Mouse (Mus musculus) ovary, adult 10 weeks (tissue): Measurements from ENCODE around the gene Msi1. TPM values are rescaled to one million over a fixed set of nuclear protein-coding genes. Genes with fewer than 3 reads are reported as not detected.

Experiments
- polyA plus RNA-seq: library from polyadenylated mRNA; stranded (reverse); fragments of 350-450 nt; fragmentation: Illumina TruSeq; extraction: RNeasy Lipid Tissue Mini Kit (QIAGEN cat#74804); gene quantifications from one replicate; pipeline ENCODE4 v1.2.3, GENCODE M21; 2014

Msi1 gene
- 5.6 TPM for polyA plus RNA-seq

DNA sequence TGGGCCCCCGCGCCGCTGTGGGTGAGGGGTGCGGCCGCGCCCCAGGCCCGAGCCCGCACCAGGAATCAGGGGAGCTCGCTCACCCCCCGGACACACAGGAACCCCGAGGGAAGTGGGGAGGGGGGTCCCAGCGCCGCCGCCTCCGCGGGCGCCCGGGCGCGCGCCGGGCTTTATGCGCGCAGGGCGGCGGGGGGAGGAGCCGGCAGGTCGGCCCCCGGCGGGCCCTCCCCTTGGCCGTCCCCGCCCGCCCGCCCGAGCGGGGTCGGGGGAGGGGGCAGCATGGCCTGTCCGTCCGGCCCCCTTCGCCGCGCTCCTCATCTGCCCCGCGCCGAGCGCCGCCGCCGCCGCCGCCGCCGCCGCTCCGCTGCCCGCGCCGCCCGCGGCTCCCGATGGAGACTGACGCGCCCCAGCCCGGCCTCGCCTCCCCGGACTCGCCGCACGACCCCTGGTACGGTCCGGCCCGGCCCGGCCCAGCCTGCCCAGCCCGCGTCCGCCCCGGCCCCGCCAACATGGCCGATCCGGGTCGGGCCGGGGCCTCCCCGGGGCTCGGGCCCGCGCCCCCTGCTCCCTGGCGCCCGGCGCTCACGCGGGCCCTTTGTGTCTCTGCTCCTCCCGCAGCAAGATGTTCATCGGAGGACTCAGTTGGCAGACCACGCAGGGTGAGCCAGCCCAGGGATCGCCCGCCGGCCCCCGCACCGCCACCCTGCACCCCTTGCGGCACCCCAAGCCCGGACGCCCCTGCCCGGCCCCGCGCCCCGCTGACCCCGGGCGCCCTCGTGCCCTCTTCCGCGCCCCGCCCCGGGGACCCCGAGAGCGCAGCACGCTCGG is at the start of gene Msi1:
TSS of gene Msi1 (plus strand) at position 241 of the 828 bp plus-strand sequence.

DNA sequence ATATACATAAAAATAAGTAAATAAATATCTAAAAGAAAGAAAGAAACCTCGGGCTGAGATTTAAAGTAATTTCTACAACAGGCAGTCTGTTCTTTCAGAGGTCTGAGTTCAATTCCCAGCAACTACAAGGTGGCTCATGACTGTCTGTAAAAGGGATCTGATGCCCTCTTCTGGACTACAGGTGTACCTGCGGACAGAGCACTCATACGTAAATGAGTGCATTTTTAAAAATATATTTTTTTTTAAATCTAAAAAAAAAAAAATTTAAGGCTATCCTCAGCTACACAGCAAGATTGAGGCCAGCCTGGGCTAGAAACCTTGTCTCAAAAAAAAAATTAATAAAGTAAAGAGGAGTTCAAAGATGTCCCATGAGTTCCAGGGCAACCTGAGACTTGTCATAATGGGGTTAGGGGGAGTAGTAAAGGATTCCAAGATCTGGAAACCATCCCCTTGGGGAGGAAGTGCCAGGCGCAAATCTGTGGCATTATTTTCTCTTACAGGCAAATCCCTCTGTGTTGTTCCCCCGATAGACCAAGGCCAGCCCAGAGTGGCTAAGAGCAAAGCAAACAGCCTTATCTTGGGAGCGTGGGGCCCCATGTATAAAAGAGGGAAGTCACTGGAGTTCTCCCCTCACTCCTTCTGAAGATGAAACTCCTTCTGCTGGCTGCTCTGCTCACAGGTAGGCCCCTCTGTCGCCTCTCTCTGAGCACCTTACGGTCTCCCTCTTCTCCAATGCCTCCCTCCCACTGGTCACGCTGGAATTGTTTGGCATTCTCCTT is 36.4 kb downstream of the Msi1 start, which contains the start of gene Pla2g1b:
TSS of gene Pla2g1b (plus strand) at position 621 of the 779 bp plus-strand sequence.

DNA sequence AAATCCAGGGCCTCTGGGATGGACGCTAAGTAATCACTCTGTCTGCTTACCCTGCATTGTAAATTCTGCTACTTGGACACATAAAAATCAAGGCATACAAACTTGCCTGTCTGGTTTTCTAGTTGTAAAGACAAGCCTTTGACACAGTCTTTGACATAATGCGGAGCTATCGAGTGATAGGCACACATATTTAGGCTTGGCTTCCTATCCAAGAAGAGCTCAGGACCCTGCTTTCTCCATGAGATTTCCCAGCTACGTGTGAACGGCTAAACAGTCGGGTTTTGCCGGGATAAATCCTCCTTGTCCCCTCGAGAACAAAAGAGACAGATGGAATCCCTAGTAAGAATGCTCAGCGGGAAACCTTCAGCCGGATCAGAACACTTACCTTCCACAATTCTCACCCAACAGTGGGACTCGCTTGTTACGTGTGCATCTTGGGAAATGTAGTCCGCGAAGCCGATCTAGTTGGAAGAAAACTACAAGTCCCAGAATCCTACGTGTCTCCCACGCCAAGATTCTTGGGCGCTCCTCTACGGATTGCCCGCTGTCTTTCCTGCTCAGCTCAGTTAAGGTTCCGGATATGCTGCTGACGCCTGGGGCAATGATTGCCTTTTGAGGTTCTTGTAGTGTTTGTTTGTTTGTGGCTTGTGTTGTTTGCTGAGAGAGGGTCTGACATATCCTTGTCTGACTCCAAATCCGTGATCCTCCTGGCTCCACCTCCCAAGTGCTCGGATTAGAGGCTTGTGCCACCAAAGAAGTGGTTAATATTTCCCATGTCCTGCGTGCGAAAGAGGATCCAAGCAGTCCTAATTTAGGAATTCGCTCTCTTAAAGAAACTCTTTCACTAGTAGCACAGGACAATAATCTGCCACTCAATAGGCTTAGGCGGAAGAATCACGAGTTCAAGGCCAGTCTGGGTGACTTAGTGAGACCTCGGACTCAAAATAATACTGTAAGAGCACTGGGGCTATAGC is 54.8 kb downstream of the Msi1 start, which contains the start of gene Sirt4:
TSS of gene Sirt4 (minus strand) at position 779 of the 974 bp plus-strand sequence.

Other genes starting within 250 kb of the Msi1 start
- gene Cabp1, start 235.2 kb upstream of the Msi1 start, polyA plus RNA-seq = 0.54 TPM
- gene Pop5, start 193.8 kb upstream of the Msi1 start, polyA plus RNA-seq = 4.3 TPM
- 20.3 TPM for gene Rnf10, start 156.7 kb upstream of the Msi1 start, polyA plus RNA-seq
- gene Coq5, start 149.9 kb upstream of the Msi1 start, polyA plus RNA-seq = 9.8 TPM
- gene Dynll1, start 128.6 kb upstream of the Msi1 start, polyA plus RNA-seq = 1,210 TPM
- 85.1 TPM for gene Srsf9, start 102.4 kb upstream of the Msi1 start, polyA plus RNA-seq
- gene Gatc, start 88.4 kb upstream of the Msi1 start, polyA plus RNA-seq = 64.2 TPM
- 8.3 TPM for gene Triap1, start 88.4 kb upstream of the Msi1 start, polyA plus RNA-seq
- 38.6 TPM for gene Cox6a1, start 80.6 kb upstream of the Msi1 start, polyA plus RNA-seq
- not detected for gene Pla2g1b, start 36.7 kb downstream of the Msi1 start, polyA plus RNA-seq
- 8.2 TPM for gene Sirt4, start 55.1 kb downstream of the Msi1 start, polyA plus RNA-seq
- 3.5 TPM for gene Pxn, start 77.1 kb downstream of the Msi1 start, polyA plus RNA-seq
- gene Rplp0, start 129.9 kb downstream of the Msi1 start, polyA plus RNA-seq = 52.5 TPM
- 2.7 TPM for gene Gcn1l1, start 135.7 kb downstream of the Msi1 start, polyA plus RNA-seq
- gene Rab35, start 202.3 kb downstream of the Msi1 start, polyA plus RNA-seq = 17.9 TPM